Mouse (Mus musculus) stomach, embryonic 15.5 days (tissue): ENCODE results near the gene Nfia. TPM values are rescaled to one million over a fixed set of nuclear protein-coding genes. Genes with fewer than 3 reads are reported as not detected.
A peak's percentile ranks its signal among the peaks of the same experiment; 100 is the strongest.

Experiments
- ATAC-seq: fragments of 200-750 bp; cut with Nextera tagmentation; 2 replicates; pipeline ENCODE4 v1.8.0; 2017; ENCODE audit warnings: low read depth, moderate number of reproducible peaks, moderate TSS enrichment; ENCODE audit not compliant: insufficient read depth, low FRiP score
- H3K27ac ChIP-seq: fragments of 300-500 bp; sonication (generic); 2 replicates; pipeline ENCODE4 v1.5.1; 2015; ENCODE audit warnings: mild to moderate bottlenecking, inconsistent platforms
- H3K27me3 ChIP-seq: fragments of 300-500 bp; sonication (generic); replicated peaks from 2 replicates; pipeline ENCODE4 v1.6.1; 2015; ENCODE audit warnings: inconsistent platforms
- H3K36me3 ChIP-seq: fragments of 300-500 bp; sonication (generic); 2 replicates; pipeline ENCODE4 v1.6.1; 2015; ENCODE audit warnings: inconsistent platforms
- H3K4me1 ChIP-seq: fragments of 300-500 bp; sonication (generic); 2 replicates; pipeline ENCODE4 v1.6.1; 2015; ENCODE audit warnings: inconsistent platforms
- H3K4me2 ChIP-seq: fragments of 300-500 bp; sonication (generic); 2 replicates; pipeline ENCODE4 v1.6.1; 2015; ENCODE audit warnings: mild to moderate bottlenecking, inconsistent platforms
- H3K4me3 ChIP-seq: fragments of 300-500 bp; sonication (generic); replicated peaks from 2 replicates; pipeline ENCODE4 v1.5.1; 2015; ENCODE audit warnings: inconsistent platforms
- H3K9ac ChIP-seq: fragments of 300-500 bp; sonication (generic); 2 replicates; pipeline ENCODE4 v1.6.1; 2015; ENCODE audit warnings: inconsistent platforms
- H3K9me3 ChIP-seq: fragments of 300-500 bp; sonication (generic); 2 replicates; pipeline ENCODE4 v1.6.1; 2016; ENCODE audit warnings: inconsistent platforms
- whole genome bisulfite sequencing: fragments of 180-500 bp; shearing (Covaris S2); methylation state at CpG from one replicate; pipeline ENCODE4 v1.1.7; 2015; 5-methylcytosine and 5-hydroxymethylcytosine counted together
- polyA plus RNA-seq: library from polyadenylated mRNA; unstranded; fragments of >200 nt; fragmentation: Nextera tagmentation; extraction: Ambion mirVana; gene quantifications from 2 replicates; pipeline ENCODE4 v1.2.1, GENCODE M21; 2015

The Nfia gene
- polyA plus RNA-seq, 1 experiment from 2014 or later: 45.5 TPM

DNA sequence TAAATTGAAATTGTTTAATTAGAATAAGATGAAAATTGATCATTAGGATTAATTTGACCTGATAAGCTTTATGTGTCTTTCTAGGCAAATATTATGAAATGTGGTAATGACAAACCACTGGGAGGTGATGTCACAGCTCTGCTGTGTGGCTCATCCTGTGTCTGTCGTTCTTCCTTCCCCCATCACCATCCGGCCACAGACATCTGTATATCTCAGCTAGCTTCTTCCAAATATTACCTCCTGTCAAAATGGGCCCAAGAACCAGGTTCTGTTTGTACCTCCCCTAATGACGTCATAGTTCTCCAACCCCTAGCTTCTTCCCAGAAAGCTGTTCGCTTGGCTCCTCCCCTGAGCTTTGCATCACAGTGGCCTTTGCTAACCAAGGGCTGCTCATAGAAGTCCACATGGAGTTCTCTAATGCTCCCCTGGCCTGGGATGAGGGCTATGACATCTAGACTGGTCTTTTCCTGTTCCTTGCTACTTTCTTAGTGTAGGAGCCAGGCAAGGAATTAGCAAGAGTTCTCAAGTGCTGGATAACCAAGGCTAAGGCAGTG is 324.6 kb downstream of the Nfia start:
- Histone ChIP-seq H3K9me3 (no peaks in the 10 kb centered on the region), H3K4me3 (no peak overlapping the region), H3K9ac (no peak overlapping the region), H3K27me3 (no peaks in the 10 kb centered on the region), H3K4me2 (no peak overlapping the region), H3K27ac (peak overlapping the region; percentile 16; the same call in 1 of the 2 replicates), H3K4me1 (0 out of 2 replicates have a peak, but pooled peaks cover 6% of the 10 kb centered on the region), H3K36me3 (no peaks in the 10 kb centered on the region)
- no peak for ATAC-seq
- 67% methylated on average over 4 of the region's 4 CpGs for WGBS

DNA sequence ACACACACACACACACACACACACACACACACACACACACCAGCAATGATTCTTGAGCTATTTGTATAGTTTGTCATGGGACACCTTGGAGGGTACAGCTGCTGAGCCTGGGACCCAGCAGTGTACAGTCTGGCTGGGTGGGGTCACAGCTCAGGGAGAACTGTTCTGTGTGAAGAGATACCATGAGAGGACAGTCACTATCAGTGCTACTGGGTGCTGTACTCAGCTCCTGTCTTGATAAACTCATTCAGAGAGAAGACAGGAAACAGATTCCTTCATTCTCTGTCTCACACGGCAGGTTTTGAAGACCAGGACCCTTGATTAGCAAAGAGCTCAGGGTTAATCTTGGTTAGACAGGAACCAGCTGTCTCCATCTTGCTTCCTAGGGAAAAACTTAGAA is 326.1 kb downstream of the Nfia start:
- Histone ChIP-seq H3K4me2 (no peak overlapping the region), H3K4me1 (0 out of 2 replicates have a peak, but pooled peaks cover 6% of the 10 kb centered on the region), H3K9ac (no peak overlapping the region), H3K36me3 (no peaks in the 10 kb centered on the region), H3K9me3 (no peaks in the 10 kb centered on the region), H3K27me3 (no peaks in the 10 kb centered on the region), H3K27ac (no peak overlapping the region), H3K4me3 (no peak overlapping the region)
- 9% methylated on average over 1 of the region's 1 CpGs for WGBS
- ATAC-seq: peak; percentile 66; the same call in 1 of the 2 replicates

DNA sequence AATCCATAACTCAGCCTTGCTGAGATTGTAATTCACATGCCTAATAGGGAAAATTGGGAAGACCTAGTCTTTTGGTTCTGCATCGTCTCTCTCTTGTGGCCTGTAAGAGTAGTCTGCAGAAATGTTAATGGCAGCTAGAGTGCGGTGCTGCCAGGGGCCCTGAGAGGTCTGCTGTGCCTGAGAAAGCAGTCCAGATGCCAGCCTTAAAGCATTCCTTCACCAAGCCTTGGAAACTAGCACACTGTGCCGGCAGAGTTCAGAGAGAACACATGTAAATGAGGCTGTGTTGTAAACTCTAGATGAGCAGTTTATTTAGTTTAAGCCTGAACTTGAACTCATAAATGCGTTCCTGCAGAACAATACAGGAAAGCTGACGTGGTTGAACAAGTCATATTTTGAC is 326.9 kb downstream of the Nfia start:
- H3K4me2 ChIP-seq: no peak overlapping the region
- no peak for ATAC-seq
- H3K27ac ChIP-seq: no peak overlapping the region
- H3K36me3 ChIP-seq: no peaks in the 10 kb centered on the region
- 0 out of 2 replicates have a peak, but pooled peaks cover 6% of the 10 kb centered on the region for H3K4me1 ChIP-seq
- WGBS: 71% methylated on average over 5 of the region's 5 CpGs
- H3K9ac ChIP-seq: no peak overlapping the region
- no peaks in the 10 kb centered on the region for H3K9me3 ChIP-seq
- no peak overlapping the region for H3K4me3 ChIP-seq
- H3K27me3 ChIP-seq: no peaks in the 10 kb centered on the region

DNA sequence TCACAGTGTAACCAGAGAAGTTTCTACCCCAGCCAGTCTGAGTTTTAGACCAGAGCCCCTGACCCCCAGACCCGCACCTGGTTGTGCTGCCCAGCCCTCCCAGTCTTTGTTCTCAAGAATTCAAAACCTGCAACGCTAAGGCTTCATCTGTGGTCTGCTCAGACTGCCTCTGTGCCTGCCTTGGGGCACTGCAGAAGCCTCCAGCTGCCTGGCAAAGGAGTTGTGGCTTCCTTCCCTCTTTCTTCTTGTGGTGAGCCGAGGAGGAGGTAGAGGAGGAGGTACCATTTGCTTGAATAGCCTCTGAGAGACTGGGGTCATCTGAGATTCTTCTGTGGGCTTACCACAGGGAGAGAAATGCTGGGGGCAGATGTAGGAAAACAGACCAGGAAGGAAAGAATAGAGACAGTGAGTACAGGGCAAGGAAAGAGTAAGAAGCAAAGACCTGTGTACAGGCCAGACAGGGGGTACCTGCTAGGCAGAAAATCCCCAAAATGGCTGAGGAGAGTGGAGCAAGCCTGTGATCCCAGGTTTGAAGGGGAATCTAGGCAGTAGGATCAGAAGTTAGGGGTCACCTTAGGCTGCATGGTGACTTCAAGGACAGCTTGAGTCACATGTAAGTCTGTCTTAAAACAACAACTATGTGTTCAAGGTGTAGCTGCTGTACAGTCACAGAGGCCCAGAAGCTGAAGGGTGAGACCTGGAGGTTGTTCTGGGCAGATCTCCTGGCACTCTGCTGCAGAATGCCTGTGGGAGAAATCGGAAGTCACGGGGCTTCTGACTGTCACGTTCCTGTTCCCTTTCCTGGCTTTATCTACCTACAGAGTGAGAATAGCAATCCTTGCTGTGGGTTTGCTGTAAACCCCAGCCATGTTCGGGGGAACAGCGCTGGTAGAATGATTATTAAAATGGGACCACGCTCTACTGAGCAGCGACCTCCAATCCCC is 328.9 kb downstream of the Nfia start:
- no peak overlapping the region for H3K4me2 ChIP-seq
- no peaks in the 10 kb centered on the region for H3K9me3 ChIP-seq
- WGBS: 69% methylated on average over 10 of the region's 10 CpGs
- H3K4me1 ChIP-seq: peaks cover 18% of the 10 kb centered on the region
- no peaks in the 10 kb centered on the region for H3K36me3 ChIP-seq
- H3K27ac ChIP-seq: no peak overlapping the region
- no peak for ATAC-seq
- H3K27me3 ChIP-seq: no peaks in the 10 kb centered on the region
- no peak overlapping the region for H3K4me3 ChIP-seq
- no peak overlapping the region for H3K9ac ChIP-seq

DNA sequence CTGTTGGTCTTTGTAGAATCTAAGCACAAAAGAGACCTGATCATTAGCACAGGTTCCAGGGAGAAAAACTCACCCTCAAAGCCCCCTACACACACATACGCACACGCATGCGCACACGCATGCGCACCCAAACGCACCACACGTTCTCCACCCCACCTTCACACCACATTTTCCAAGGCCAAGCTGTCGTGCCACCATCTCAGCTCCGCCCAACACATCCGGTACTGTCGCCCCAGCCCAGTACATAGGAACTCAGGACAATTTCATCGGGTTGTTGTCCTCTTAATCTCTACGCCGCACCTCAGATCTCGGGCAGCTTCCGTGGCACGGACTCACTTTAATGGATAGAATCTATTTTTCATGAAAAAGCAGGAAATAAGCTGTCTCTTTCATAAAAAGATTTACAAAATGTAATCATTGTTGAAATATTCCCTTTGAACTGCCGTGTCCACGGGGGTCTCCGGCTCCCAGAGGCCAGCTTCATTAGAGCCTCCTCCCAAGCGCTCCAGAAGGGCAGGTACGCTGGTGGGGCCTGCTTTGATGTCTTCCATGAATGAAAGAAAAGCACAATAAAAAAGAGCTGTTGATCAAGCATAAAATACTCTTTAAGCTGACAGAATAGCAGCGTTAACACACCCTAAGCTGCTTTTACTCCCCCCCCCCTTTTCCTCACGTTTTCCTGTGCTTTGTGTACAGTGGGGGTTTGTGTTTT is 330.2 kb downstream of the Nfia start:
- 68% methylated on average over 24 of the region's 24 CpGs for WGBS
- no peak overlapping the region for H3K4me3 ChIP-seq
- no peaks in the 10 kb centered on the region for H3K27me3 ChIP-seq
- H3K9ac ChIP-seq: no peak overlapping the region
- H3K36me3 ChIP-seq: no peaks in the 10 kb centered on the region
- ATAC-seq: no peak
- H3K4me1 ChIP-seq: peaks cover 29% of the 10 kb centered on the region
- H3K27ac ChIP-seq: no peak overlapping the region
- no peaks in the 10 kb centered on the region for H3K9me3 ChIP-seq
- H3K4me2 ChIP-seq: no peak overlapping the region

DNA sequence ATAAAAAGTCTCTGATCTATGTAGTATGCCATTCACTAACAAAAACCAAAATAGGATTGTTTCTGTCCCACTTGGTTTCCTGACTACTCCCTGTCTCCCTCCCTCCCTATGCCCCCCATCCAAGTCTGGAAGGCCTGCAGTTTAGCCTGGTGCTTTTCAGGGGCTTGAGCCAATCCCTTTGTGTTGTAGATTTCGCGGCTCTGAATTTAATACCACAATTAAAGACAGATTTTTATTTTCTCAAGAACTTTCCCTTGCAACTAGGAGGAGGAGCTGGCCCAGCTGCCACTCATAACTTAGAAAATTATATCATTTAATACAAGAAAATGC is 330.8 kb downstream of the Nfia start:
- WGBS: 64% methylated on average over 2 of the region's 2 CpGs
- Histone ChIP-seq H3K36me3 (no peaks in the 10 kb centered on the region), H3K27ac (no peak overlapping the region), H3K4me3 (no peak overlapping the region), H3K4me1 (peaks cover 32% of the 10 kb centered on the region), H3K27me3 (no peaks in the 10 kb centered on the region), H3K9ac (no peak overlapping the region), H3K9me3 (no peaks in the 10 kb centered on the region), H3K4me2 (no peak overlapping the region)
- ATAC-seq: no peak

DNA sequence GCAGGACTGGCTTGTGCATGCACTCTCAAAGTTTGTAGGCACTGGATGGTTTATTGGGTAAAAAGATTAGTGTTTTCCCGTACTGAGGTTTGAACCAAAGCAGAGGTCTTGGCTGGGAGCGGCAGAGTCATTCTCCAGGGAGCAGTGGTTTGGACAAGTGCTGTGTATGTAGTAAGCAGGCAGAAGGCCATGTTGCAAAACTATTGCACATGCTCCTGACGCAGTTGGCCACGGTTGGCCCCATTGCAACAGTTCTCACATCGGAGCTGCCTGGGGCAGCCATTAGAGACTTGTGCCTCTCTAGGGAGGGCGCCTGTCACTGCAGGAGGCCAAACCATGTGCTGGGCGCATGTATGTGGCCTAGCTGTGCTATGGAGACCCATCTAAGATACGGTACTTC is 331.6 kb downstream of the Nfia start:
- Histone ChIP-seq H3K9me3 (no peaks in the 10 kb centered on the region), H3K4me1 (peaks cover 32% of the 10 kb centered on the region), H3K9ac (no peak overlapping the region), H3K36me3 (no peaks in the 10 kb centered on the region), H3K4me2 (no peak overlapping the region), H3K4me3 (no peak overlapping the region), H3K27ac (no peak overlapping the region), H3K27me3 (no peaks in the 10 kb centered on the region)
- ATAC-seq: no peak
- WGBS: 85% methylated on average over 8 of the region's 8 CpGs

DNA sequence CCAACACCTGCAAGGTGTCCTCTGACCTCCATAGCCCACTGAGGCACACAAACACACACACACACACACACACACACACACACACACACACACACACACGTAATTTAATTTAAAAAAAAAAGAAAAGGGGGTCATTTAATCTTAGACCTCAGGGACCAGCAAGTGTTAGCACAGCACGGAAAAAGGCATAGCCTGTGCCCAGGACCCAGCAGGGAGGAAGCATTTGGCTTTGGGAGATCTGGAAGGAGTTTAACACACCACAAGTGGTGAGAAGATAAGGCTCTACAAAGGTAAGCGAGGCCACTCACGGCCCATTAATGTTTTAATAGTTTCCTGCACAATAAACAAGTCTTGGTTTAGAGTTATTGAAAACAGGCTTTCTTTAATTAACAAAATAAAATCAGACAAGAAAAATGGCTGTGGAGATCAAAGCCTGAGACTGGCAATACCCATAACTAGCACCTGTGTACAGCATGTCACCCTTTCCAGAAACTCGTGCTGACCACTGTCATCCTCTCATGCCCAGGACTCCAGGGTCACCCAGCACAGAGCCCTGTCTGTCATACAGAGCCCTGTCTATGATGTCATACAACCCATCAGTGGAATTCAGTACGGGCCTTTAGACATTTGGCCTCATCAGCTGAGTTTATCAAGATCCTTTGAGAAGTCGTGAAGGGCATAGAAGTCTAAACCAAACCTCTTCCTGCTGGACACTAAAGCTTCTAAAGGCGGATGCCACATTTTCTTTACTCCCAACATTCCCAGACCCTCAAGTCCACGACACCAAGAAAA is 332.6 kb downstream of the Nfia start:
- Histone ChIP-seq H3K4me2 (no peak overlapping the region), H3K9me3 (no peaks in the 10 kb centered on the region), H3K36me3 (no peaks in the 10 kb centered on the region), H3K4me1 (peaks cover 32% of the 10 kb centered on the region), H3K27ac (peak overlapping the region; percentile 82; the same call in 1 of the 2 replicates), H3K27me3 (no peaks in the 10 kb centered on the region), H3K4me3 (no peak overlapping the region), H3K9ac (no peak overlapping the region)
- 63% methylated on average over 9 of the region's 9 CpGs for WGBS
- ATAC-seq: no peak

DNA sequence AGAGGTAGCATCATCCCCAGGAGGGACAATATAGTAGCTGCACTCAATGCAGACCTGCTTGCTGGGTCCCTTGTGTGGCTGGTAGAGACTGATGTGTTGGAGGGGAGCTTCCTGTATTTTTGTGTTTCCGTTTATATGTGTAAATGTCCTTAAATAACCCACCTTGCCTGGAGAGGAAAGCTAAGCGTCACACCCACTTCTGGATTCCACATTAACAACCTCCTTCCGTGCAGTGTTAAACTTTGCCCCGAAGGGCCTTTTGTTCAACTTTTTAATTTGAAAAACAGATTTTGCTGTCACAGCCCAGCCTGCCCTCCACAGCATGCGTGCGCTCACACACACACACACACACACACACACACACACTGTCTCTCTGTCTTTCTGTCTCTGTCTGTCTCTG is 333.4 kb downstream of the Nfia start:
- Histone ChIP-seq H3K4me2 (peak overlapping the region; percentile 25), H3K27me3 (no peaks in the 10 kb centered on the region), H3K27ac (peak overlapping the region; percentile 82; the same call in 1 of the 2 replicates), H3K4me1 (peaks cover 32% of the 10 kb centered on the region), H3K9ac (no peak overlapping the region), H3K36me3 (no peaks in the 10 kb centered on the region), H3K9me3 (no peaks in the 10 kb centered on the region), H3K4me3 (no peak overlapping the region)
- 36% methylated on average over 6 of the region's 6 CpGs for WGBS
- ATAC-seq: no peak

DNA sequence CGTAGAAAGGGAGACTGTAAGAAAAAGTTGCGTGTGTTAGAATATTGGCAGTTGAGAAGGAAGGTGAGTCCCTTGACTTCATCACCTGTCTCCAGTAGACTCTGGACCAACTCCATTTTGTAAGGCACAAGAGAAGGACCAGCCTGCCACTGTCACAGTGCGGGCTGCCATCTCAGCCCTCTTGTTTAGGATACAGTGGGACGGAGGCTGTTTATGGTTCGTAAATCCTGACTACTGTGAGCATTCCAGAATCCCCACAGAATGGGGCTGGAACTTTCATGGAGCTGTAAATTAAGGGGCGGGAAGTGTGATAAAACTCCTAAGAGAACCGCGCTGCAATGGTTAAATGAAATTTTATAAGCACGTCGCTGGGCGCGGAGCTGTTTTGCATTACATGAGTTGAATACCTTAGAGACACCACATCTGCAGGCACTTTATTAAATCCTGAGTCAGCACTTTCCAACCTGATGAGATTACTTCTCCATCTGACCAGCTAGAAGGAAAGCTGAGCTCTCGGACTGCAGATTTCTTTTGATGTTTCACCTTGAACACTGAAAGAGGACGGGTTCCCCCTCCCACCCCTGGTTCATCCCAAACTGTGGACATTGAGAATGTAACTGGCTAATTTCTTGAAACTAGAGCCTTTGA is 334.0 kb downstream of the Nfia start:
- peaks cover 30% of the 10 kb centered on the region for H3K4me1 ChIP-seq
- no peak for ATAC-seq
- peak overlapping the region; percentile 25 for H3K4me2 ChIP-seq
- H3K27ac ChIP-seq: peak overlapping the region; percentile 82
- no peak overlapping the region for H3K4me3 ChIP-seq
- H3K9ac ChIP-seq: no peak overlapping the region
- H3K9me3 ChIP-seq: no peaks in the 10 kb centered on the region
- H3K36me3 ChIP-seq: no peaks in the 10 kb centered on the region
- H3K27me3 ChIP-seq: no peaks in the 10 kb centered on the region
- WGBS: 31% methylated on average over 14 of the region's 14 CpGs

DNA sequence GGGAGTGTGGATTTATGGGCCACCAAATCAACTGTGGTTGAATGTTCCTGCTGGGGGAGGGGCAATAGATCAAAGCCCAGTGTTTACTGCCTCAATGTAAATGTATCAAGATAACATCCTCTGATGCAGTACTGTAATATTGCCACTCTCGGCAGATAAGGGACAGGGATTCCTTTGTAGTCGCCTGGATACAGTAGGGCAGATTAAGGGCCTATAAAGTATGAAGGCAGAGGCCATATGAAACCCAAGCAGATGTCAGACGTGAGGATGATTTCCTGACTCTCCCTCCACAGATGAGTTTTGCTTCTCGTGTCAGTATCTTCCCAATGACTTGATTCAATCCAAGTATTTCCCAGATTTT is 334.5 kb downstream of the Nfia start:
- 23% methylated on average over 4 of the region's 4 CpGs for whole genome bisulfite sequencing
- Histone ChIP-seq H3K27ac (peak overlapping the region; percentile 82), H3K9ac (no peak overlapping the region), H3K36me3 (no peaks in the 10 kb centered on the region), H3K27me3 (no peaks in the 10 kb centered on the region), H3K4me2 (no peak overlapping the region), H3K4me3 (no peak overlapping the region), H3K9me3 (no peaks in the 10 kb centered on the region), H3K4me1 (peaks cover 27% of the 10 kb centered on the region)
- no peak for ATAC-seq
